Mouse (Mus musculus) lung, adult 2 months (tissue): ENCODE measurements around the gene Hao1.

Source experiments
- CTCF ChIP-seq: fragments of 200-500 bp; IDR thresholded peaks from 2 replicates; pipeline ENCODE4 v1.5.1; 2011; ENCODE audit warnings: mild to moderate bottlenecking, low read length, control low read depth; ENCODE audit not compliant: insufficient read depth
- POLR2A ChIP-seq: fragments of 200-500 bp; IDR thresholded peaks from 2 replicates; pipeline ENCODE4 v1.6.1; 2011; ENCODE audit warnings: low read depth, mild to moderate bottlenecking, control low read depth, low read length, borderline replicate concordance; ENCODE audit errors: extremely low read depth

GRCm38 (mm10) chr2:134559422-134559821 lies 5.3 kb upstream of the Hao1 start:
- no peak for TF ChIP-seq CTCF
- TF ChIP-seq POLR2A = no peak
